Mouse (Mus musculus) thymus, postnatal 10 days (tissue): ENCODE results near the gene Rrnad1.

Experiments
- DNase-seq, 2 experiments: peaks; one replicate each; pipeline ENCODE4 v3.0.0; 2021; ENCODE audit warnings: low spot score in 2 of 2

The Rrnad1 gene

GRCm38 (mm10) chr3:87885281-87886003 lies 45.1 kb downstream of the Rrnad1 start, which contains the start of gene Prcc:
TSS of gene Prcc (minus strand) at chr3:87885608.
- DNase-seq, result peak; percentile 83 to 91

- DNase-seq, result peak; percentile 56 to 59
Measured at GRCm38 (mm10) chr3:87884708-87885251, 45.7 kb downstream of the Rrnad1 start.

GRCm38 (mm10) chr3:87884291-87884690 lies 46.2 kb downstream of the Rrnad1 start:
- DNase-seq, result no peak

- no peak for DNase-seq
Measured at GRCm38 (mm10) chr3:87877730-87878129, 52.8 kb downstream of the Rrnad1 start.
